Mouse (Mus musculus) lung, postnatal 0 days (tissue): ENCODE data around the gene Mei4.

Experiments used
- CTCF ChIP-seq: IDR thresholded peaks from 2 replicates; pipeline ENCODE4 v1.5.1; 2016; ENCODE audit warnings: antibody characterized with exemption, mild to moderate bottlenecking
- EP300 ChIP-seq: IDR thresholded peaks from 2 replicates; pipeline ENCODE4 v1.6.1; 2016; ENCODE audit warnings: antibody characterized with exemption, mild to moderate bottlenecking, control low read depth

DNA sequence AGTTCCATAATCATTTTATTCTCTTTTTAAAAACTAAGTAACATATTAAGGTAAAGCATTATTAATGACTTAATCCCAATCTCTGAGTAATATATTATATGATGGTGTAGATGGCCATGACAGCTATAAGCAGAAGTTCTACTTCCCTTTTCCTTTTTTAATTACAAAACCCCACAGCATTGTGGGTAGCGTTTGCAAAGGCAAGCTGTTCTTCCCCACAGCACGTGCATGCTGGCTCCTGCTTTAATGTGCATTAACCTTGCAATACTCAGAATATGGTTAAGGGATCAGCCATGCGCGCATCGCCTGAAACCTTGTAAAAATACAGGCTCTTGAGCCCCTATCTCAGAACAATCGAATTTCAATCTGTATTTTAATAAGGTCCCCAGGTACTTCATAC, 82.2 kb downstream of the Mei4 start:
- TF ChIP-seq CTCF, result no peak
- no peak for TF ChIP-seq EP300
